Mouse (Mus musculus): ENCODE data around the gene AC170998.1.
"Not testable (repeated sequence)": the region's sequence is repeated elsewhere in the genome, so short reads cannot be mapped to it uniquely, and the experiment has no call there.

Gene AC170998.1

GRCm38 (mm10) chr17:28707136-28707627, 18.7 kb upstream of the AC170998.1 start:
- no peak for DNase-seq (ENCODE audit: low spot score in 2 of 2)

- no peak for DNase-seq (ENCODE audit: low spot score in 2 of 2)
Measured at GRCm38 (mm10) chr17:28707816-28708215, 18.1 kb upstream of the AC170998.1 start.

GRCm38 (mm10) chr17:28708989-28709388, 16.9 kb upstream of the AC170998.1 start:
- peak in 1 of 2 experiments; percentile 50 for DNase-seq (ENCODE audit: low spot score in 2 of 2)

- no peak for DNase-seq (ENCODE audit: low spot score in 2 of 2)
Measured at GRCm38 (mm10) chr17:28709552-28710290, 16.2 kb upstream of the AC170998.1 start.

- no peak for DNase-seq (ENCODE audit: low spot score in 2 of 2)
Measured at GRCm38 (mm10) chr17:28710291-28710688, 15.6 kb upstream of the AC170998.1 start.

GRCm38 (mm10) chr17:28711237-28711636, 14.6 kb upstream of the AC170998.1 start:
- DNase-seq (ENCODE audit: low spot score in 2 of 2): no peak

- DNase-seq (ENCODE audit: low spot score in 2 of 2): no peak
Measured at GRCm38 (mm10) chr17:28712305-28712704, 13.6 kb upstream of the AC170998.1 start.

DNA sequence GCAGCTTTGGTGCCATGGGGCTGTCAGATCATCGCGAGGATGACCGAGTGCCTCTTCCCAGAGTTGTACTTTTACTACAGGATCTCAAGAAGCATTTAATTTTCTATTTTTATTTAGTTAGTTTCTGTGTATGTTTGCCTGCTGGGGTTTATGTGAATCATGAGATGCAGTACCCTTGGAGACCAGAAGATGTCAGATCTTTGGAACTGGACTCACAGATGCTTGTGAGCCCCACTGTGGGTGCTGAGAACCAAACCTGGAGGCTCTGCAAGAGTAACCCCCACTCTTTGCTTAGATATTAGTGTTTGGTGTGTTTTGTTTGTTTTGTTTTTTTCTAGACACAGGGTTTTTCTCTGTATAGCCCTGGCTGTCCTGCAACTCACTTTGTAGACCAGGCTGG, 11.9 kb upstream of the AC170998.1 start:
- DNase-seq (ENCODE audit: low spot score in 2 of 2): no peak

GRCm38 (mm10) chr17:28715832-28716548, 9.9 kb upstream of the AC170998.1 start:
- DNase-seq (ENCODE audit: low spot score in 2 of 2): peak in 1 of 2 experiments; percentile 37

DNA sequence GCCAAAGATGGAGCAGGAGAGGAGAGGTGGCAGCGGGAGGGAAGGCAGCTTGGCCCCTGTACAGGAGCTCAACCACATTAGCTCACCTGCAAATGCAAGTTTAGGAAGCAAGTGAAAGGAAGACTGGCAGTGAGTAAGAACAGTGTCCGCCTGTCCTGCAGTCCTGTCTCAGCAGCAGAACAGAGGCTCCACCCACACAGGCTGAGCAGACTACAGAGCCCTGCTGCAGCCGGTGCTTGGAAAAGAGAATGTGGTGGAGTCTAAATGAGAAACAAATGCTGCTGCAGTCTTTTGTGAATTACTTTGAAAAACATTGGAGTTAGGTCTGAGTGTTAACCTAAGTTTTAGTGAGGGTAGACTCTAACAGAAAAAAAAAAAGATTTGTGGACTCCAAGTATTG, 8.3 kb upstream of the AC170998.1 start:
- DNase-seq (ENCODE audit: low spot score in 2 of 2): no peak

- not testable (repeated sequence) for DNase-seq (ENCODE audit: low spot score in 2 of 2)
Measured at GRCm38 (mm10) chr17:28727511-28727910, 1.6 kb downstream of the AC170998.1 start.

GRCm38 (mm10) chr17:28735317-28736105, 9.6 kb downstream of the AC170998.1 start:
- no peak for DNase-seq (ENCODE audit: low spot score in 2 of 2)

- DNase-seq (ENCODE audit: low spot score in 2 of 2): no peak
Measured at GRCm38 (mm10) chr17:28736486-28736885, 10.6 kb downstream of the AC170998.1 start.

- DNase-seq (ENCODE audit: low spot score in 2 of 2): peak in 1 of 2 experiments; percentile 13
Measured at GRCm38 (mm10) chr17:28737973-28738372, 12.1 kb downstream of the AC170998.1 start.

DNA sequence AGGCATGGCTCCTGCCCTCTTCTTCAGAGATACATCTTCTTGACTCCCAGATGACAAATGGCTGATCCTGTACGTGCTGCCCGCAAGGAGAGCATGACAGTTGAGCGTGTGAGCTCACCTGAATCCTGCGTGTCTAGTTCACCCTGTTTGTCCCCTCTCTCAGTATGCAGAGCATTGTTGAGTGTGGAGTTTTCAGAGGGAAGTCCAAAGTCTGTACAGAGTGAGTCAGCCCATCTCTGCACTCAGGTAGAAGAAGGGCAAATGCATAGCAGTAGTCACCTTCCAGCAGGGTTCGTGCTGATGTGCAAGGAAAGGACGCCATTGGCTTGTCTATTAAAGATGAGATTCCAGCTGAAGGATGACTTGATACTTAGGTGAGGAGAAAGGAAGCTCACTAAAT, 13.4 kb downstream of the AC170998.1 start:
- DNase-seq (ENCODE audit: low spot score in 2 of 2): no peak

DNA sequence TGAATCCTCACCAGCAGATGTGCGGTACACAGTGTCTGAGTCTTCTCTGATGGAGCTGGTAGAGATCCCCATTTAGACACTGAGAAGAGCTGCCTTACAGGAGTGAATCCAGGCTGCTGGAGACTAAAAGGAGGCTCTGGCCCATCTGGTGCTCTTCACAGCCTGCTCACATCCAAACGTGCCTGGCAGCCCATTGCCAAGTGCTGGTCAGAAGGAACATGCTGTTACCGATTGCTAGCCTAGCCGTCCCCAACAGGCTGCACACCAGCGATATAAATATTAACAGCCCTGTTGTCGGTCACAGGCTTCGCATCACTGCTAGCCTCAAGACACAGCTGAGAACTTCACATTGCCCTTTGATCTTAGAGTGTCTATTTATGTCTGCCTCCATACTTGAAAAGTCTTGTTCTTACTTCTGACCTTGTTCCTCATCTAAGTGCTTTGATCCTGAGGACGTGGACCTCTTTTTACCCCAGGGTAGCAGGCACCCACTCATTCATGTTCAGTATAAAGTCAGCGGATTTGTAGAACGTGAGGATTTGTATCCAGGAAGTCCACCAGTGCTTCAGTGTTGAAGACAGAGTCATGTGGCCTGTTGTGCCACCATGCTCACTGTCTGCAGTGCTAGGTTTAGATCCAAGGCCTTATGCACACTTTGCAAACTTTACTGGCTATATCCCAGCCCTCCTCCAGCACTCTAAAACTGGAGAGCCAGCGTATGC, 17.4 kb downstream of the AC170998.1 start:
- no peak for DNase-seq (ENCODE audit: low spot score in 2 of 2)

DNA sequence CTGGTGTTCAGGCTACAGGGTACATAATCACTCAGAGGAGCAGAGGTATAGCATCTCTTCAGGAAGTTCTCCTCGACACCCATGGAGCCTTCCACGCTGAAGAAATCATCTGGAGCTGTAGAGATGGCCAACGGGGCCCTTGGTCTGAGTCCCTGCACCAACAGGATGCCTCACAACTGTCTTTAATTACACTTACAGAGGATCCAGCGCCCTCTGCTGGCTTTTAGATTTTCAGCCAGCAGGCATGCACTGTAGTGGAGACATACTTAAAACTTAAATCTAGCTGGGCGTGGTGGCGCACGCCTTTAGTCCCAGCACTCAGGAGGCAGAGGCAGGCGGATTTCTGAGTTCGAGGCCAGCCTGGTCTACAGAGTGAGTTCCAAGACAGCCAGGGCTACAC, 18.0 kb downstream of the AC170998.1 start:
- no peak for DNase-seq (ENCODE audit: low spot score in 2 of 2)

DNA sequence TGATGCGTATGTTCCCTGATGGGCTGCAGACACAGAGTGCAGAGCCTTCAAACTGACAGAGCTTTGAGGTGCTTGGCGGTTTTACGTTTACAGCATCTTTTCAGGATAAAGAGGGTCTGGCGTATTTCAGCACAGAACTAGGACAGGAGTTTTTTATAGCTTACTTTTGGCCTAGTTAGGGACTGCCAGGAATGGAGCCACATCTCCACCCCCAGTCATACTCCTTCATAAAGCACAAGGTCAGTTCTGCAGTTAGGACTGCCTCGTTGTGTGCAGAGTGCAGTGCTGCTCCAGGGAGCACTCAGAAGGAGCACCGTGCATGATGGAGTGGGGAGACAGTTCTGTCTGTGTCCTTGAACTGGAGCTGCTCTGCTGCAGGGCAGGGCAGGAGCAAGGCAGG, 19.9 kb downstream of the AC170998.1 start:
- no peak for DNase-seq (ENCODE audit: low spot score in 2 of 2)

DNA sequence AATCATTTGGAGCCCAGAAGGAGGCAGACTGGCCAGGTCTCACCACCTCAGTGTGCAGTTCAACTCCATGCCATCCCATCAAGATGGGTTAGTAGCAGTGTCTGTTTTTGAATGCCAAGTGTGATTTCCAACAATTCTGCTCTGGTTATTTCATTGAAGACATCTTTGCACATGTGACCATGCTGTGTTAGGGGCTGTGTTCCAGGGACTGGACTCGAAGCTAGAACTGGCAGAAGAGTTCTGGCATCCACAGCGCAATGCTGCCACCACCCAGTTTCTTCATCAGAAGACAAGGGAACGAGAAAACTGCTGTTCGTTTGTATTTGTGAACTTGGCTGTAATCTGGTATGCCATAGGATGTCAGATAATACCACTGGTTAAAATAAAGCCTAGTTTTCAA, 22.1 kb downstream of the AC170998.1 start:
- DNase-seq (ENCODE audit: low spot score in 2 of 2): no peak

GRCm38 (mm10) chr17:28750580-28750979, 24.7 kb downstream of the AC170998.1 start:
- DNase-seq (ENCODE audit: low spot score in 2 of 2): peak; percentile 30 to 45

DNA sequence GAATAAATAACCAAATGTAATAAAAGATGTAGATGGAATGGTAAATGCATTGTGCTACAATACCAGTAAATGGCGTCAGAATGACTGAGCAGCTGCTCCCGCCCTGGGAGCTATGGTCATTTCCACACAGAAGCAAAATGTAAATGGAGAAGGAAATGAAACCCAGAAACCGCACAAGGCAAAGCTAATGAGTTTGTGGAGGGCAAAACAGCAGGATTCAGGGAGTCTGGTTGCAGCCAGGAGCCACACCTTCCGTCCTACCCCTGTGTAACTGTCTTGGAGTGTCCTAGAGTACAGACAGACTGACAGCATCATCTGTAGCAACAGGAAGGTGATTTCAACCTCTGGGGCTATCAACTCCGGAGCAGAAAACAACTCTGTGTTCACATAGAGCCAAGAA, 30.6 kb downstream of the AC170998.1 start:
- DNase-seq (ENCODE audit: low spot score in 2 of 2): no peak

DNA sequence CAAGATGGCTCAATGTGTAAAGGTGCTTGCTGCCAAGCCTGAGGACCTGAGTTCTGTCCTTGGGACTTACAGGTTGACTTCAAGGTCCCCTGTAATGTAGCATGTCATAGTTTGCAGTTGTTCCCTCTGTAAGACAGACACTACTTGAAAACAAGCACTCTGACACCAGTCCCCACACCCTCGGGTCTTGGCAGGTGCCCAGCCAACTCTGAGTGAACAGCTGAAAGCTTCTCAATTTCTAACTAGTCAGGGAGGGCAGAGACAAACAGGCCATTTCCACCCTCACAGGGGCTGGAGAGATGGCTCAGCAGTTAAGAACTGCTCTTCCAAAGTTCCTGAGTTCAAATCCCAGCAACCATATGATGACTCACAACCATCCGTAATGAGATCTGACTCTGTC, 31.6 kb downstream of the AC170998.1 start:
- no peak for DNase-seq (ENCODE audit: low spot score in 2 of 2)

Measured in heart, adult 9 months (tissue).